Mouse (Mus musculus) MEL (cell line): Measurements from ENCODE around the gene Atp1a4.

ENCODE experiments used
- CHD1 ChIP-seq: IDR thresholded peaks from 2 replicates; pipeline ENCODE4 v1.6.1; 2012; ENCODE audit warnings: low read depth, mild to moderate bottlenecking, inconsistent platforms, low read length, improper control_type of control experiment
- CHD2 ChIP-seq: IDR thresholded peaks from 2 replicates; pipeline ENCODE4 v1.6.1; 2011; ENCODE audit warnings: low read length, improper control_type of control experiment
- CTCF ChIP-seq, 3 experiments: IDR thresholded peaks in 2 of 3; conservative IDR thresholded peaks in 1 of 3; 2 replicates each; pipeline ENCODE4 v1.5.1; 2011 to 2012; ENCODE audit warnings: low read length in 3 of 3, low read depth in 2 of 3, mild to moderate bottlenecking in 2 of 3, improper control_type of control experiment in 1 of 3, inconsistent platforms in 1 of 3, mixed read lengths in 1 of 3, moderate library complexity in 1 of 3; ENCODE audit not compliant: control insufficient read depth in 1 of 3, insufficient read depth in 1 of 3, poor library complexity in 1 of 3, severe bottlenecking in 1 of 3
- E2F4 ChIP-seq: IDR thresholded peaks from 2 replicates; pipeline ENCODE4 v1.6.1; 2011; ENCODE audit warnings: low read depth, low read length, improper control_type of control experiment, borderline replicate concordance
- EP300 ChIP-seq, 2 experiments: IDR thresholded peaks; 2 replicates each; pipeline ENCODE4 v1.6.1; 2011; ENCODE audit warnings: improper control_type of control experiment in 2 of 2, low read length in 2 of 2, low read depth in 1 of 2, mild to moderate bottlenecking in 1 of 2
- MAFK ChIP-seq: IDR thresholded peaks from 2 replicates; pipeline ENCODE4 v1.6.1; 2011; ENCODE audit warnings: low read depth, mild to moderate bottlenecking, low read length, improper control_type of control experiment, borderline replicate concordance
- MXI1 ChIP-seq: IDR thresholded peaks from 2 replicates; pipeline ENCODE4 v1.6.1; 2011; ENCODE audit warnings: mild to moderate bottlenecking, low read depth, low read length, improper control_type of control experiment
- POLR2A ChIP-seq, 2 experiments: IDR thresholded peaks; 2 replicates each; pipeline ENCODE4 v1.6.1; 2011 to 2012; ENCODE audit warnings: low read length in 2 of 2, mild to moderate bottlenecking in 2 of 2, control low read depth in 1 of 2, improper control_type of control experiment in 1 of 2, low read depth in 1 of 2, moderate library complexity in 1 of 2; ENCODE audit not compliant: control insufficient read depth in 1 of 2, insufficient read depth in 1 of 2, poor library complexity in 1 of 2
- RAD21 ChIP-seq: IDR thresholded peaks from 2 replicates; pipeline ENCODE4 v1.6.1; 2011; ENCODE audit warnings: mild to moderate bottlenecking, low read depth, low read length, improper control_type of control experiment
- RCOR1 ChIP-seq: IDR thresholded peaks from 2 replicates; pipeline ENCODE4 v1.6.1; 2012; ENCODE audit warnings: low read depth, mild to moderate bottlenecking, inconsistent platforms, low read length, improper control_type of control experiment
- TAL1 ChIP-seq: IDR thresholded peaks from 2 replicates; pipeline ENCODE4 v1.6.1; 2012; ENCODE audit warnings: mild to moderate bottlenecking, inconsistent platforms, low read length, moderate library complexity, mixed read lengths
- TCF12 ChIP-seq: IDR thresholded peaks from 2 replicates; pipeline ENCODE4 v1.6.1; 2014; ENCODE audit warnings: low read depth, mild to moderate bottlenecking, inconsistent platforms, low read length, improper control_type of control experiment, moderate library complexity
- USF1 ChIP-seq: IDR thresholded peaks from 2 replicates; pipeline ENCODE4 v1.6.1; 2014; ENCODE audit warnings: low read depth, mild to moderate bottlenecking, inconsistent platforms, low read length, improper control_type of control experiment, moderate library complexity

- TF ChIP-seq POLR2A (IDR thresholded peaks at IDR 0.05; ENCODE audit: control insufficient read depth in 1 of 2, insufficient read depth in 1 of 2, low read depth in 1 of 2, low read length in 2 of 2, poor library complexity in 1 of 2) (no peak), EP300 (IDR thresholded peaks at IDR 0.05; ENCODE audit: low read depth in 1 of 2, low read length in 2 of 2) (no peak), USF1 (no peak), CTCF (IDR thresholded peaks at IDR 0.05 in 2 of 3, conservative IDR thresholded peaks at IDR 0.05 in 1 of 3; ENCODE audit: control insufficient read depth in 1 of 3, insufficient read depth in 1 of 3, low read depth in 2 of 3, low read length in 3 of 3, poor library complexity in 1 of 3, severe bottlenecking in 1 of 3) (no peak), TAL1 (no peak), RCOR1 (no peak), TCF12 (no peak), RAD21 (no peak), E2F4 (no peak), CHD2 (no peak), CHD1 (no peak), MXI1 (no peak), MAFK (no peak)
Observed at GRCm38 (mm10) chr1:172213771-172214170, 44.4 kb downstream of the Atp1a4 start.
